Mouse (Mus musculus) limb, embryonic 14.5 days (tissue): Measurements from ENCODE around the gene Zfp219. TPM values are rescaled to one million over a fixed set of nuclear protein-coding genes. Genes with fewer than 3 reads are reported as not detected.

Experiments used
- ATAC-seq: fragments of 200-750 bp; cut with Nextera tagmentation; 2 replicates; pipeline ENCODE4 v1.8.0; 2017; ENCODE audit warnings: low read depth, moderate number of reproducible peaks, moderate TSS enrichment; ENCODE audit not compliant: low FRiP score
- DNase-seq: peaks from one replicate; pipeline ENCODE4 v3.0.0-alpha.2; 2015; ENCODE audit warnings: low spot score
- H3K27ac ChIP-seq: fragments of 300-500 bp; sonication (generic); replicated peaks from 2 replicates; pipeline ENCODE4 v1.5.1; 2014; ENCODE audit warnings: low read depth, mild to moderate bottlenecking, low read length, moderate library complexity, mixed read lengths
- H3K27me3 ChIP-seq: fragments of 300-500 bp; sonication (generic); 2 replicates; pipeline ENCODE4 v1.6.1; 2014; ENCODE audit warnings: low read length, mixed read lengths; ENCODE audit not compliant: control insufficient read depth, insufficient read depth
- H3K36me3 ChIP-seq: fragments of 300-500 bp; sonication (generic); 2 replicates; pipeline ENCODE4 v1.6.1; 2014; ENCODE audit warnings: mild to moderate bottlenecking, low read length, moderate library complexity, mixed read lengths; ENCODE audit not compliant: control insufficient read depth, insufficient read depth
- H3K4me1 ChIP-seq: fragments of 300-500 bp; sonication (generic); 2 replicates; pipeline ENCODE4 v1.6.1; 2014; ENCODE audit warnings: antibody characterized with exemption, low read length, mixed read lengths; ENCODE audit not compliant: control insufficient read depth, insufficient read depth
- H3K4me2 ChIP-seq: fragments of 300-500 bp; sonication (generic); replicated peaks from 2 replicates; pipeline ENCODE4 v1.6.1; 2014; ENCODE audit warnings: low read depth, mild to moderate bottlenecking, low read length, moderate library complexity; ENCODE audit not compliant: severe bottlenecking
- H3K4me3 ChIP-seq: fragments of 300-500 bp; sonication (generic); replicated peaks from 2 replicates; pipeline ENCODE4 v1.5.1; 2014; ENCODE audit warnings: low read length
- H3K9ac ChIP-seq: fragments of 300-500 bp; sonication (generic); 2 replicates; pipeline ENCODE4 v1.6.1; 2014; ENCODE audit warnings: mild to moderate bottlenecking, low read depth, low read length, moderate library complexity; ENCODE audit not compliant: severe bottlenecking
- H3K9me3 ChIP-seq: fragments of 300-500 bp; sonication (generic); 2 replicates; pipeline ENCODE4 v1.6.1; 2016; ENCODE audit warnings: low read length; ENCODE audit not compliant: control insufficient read depth
- POLR2A ChIP-seq: fragments of 200-500 bp; IDR thresholded peaks from 2 replicates; pipeline ENCODE4 v1.8.0; 2012; ENCODE audit warnings: inconsistent platforms, mild to moderate bottlenecking, moderate library complexity, borderline replicate concordance; ENCODE audit not compliant: insufficient read depth, insufficient read length; ENCODE audit errors: extremely low read depth
- WGBS: fragments of 180-500 bp; shearing (Covaris S2); extraction: QIAGEN DNeasy Blood & Tissue Kit; methylation state at CpG from one replicate; pipeline ENCODE4 v1.1.7; 2014; 5-methylcytosine and 5-hydroxymethylcytosine counted together
- polyA plus RNA-seq, 2 experiments: library from polyadenylated mRNA; depleted of rRNA in 1 of 2; stranded (reverse) in 1 of 2; unstranded in 1 of 2; fragments of >200 nt; fragmentation: Nextera tagmentation in 1 of 2; extraction: Ambion mirVana in 1 of 2; gene quantifications; 2 replicates each; pipeline versions ENCODE4 v1.2.1 to v1.2.3; 2012 to 2014

Gene Zfp219
- polyA plus RNA-seq, 2 experiments, result 30.3 to 89.4 TPM

- peak; percentile 10; the same call in 1 of the 2 replicates for ATAC-seq
- Histone ChIP-seq H3K9me3 (no peaks in the 10 kb centered on the region), H3K36me3 (peaks cover 31% of the 10 kb centered on the region), H3K4me1 (peaks cover 29% of the 10 kb centered on the region), H3K27me3 (no peaks in the 10 kb centered on the region), H3K27ac (no peak overlapping the region), H3K4me3 (no peak overlapping the region), H3K4me2 (peak overlapping the region; percentile 39), H3K9ac (0 out of 2 replicates have a peak overlapping the region, but pooled peaks have one; percentile 2)
- DNase-seq, result peak; percentile 32
- 8% methylated on average over 9 of the region's 9 CpGs for WGBS
- TF ChIP-seq POLR2A, result no peak
Observed at GRCm38 (mm10) chr14:52010446-52011111, 10.0 kb downstream of the Zfp219 start.

GRCm38 (mm10) chr14:52009841-52010240, 10.7 kb downstream of the Zfp219 start:
- H3K4me2 ChIP-seq, result no peak overlapping the region; the same call in 1 of the 2 replicates

DNA sequence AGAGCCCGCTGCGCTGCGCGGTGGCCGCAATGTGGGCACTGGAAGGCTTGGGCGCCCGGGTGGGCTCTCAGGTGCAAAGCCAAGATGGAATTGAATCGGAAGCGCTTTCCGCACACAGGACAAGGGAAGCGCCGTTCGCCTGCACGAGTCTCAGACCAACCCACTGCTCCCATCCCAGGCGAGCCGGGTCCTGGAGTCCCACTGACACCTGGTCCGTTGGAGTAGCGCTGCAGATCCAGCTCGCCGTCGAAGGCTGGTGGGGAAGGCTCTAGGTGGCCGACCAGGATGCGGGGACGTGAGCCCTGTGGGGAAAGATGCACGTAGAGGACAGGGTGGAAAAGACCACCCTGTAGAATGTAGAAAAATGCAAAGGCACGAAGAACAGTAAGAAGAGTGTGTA, 11.2 kb downstream of the Zfp219 start:
- peaks cover 25% of the 10 kb centered on the region for H3K4me1 ChIP-seq
- no peak overlapping the region for H3K9ac ChIP-seq
- peak overlapping the region; percentile 21 for H3K4me2 ChIP-seq
- DNase-seq (no peak), ATAC-seq (no peak)
- TF ChIP-seq POLR2A, result no peak
- no peaks in the 10 kb centered on the region for H3K9me3 ChIP-seq
- 59% methylated on average over 26 of the region's 26 CpGs for WGBS
- peaks cover 43% of the 10 kb centered on the region for H3K36me3 ChIP-seq
- H3K27ac ChIP-seq, result no peak overlapping the region
- H3K4me3 ChIP-seq, result no peak overlapping the region
- no peaks in the 10 kb centered on the region for H3K27me3 ChIP-seq

More at GRCm38 (mm10) chr14:52009841-52010240, 10.7 kb downstream of the Zfp219 start:
- no peak for TF ChIP-seq POLR2A
- peaks cover 25% of the 10 kb centered on the region for H3K4me1 ChIP-seq
- WGBS, result 67% methylated on average over 6 of the region's 6 CpGs
- H3K4me3 ChIP-seq, result no peak overlapping the region
- H3K36me3 ChIP-seq, result peaks cover 38% of the 10 kb centered on the region
- no peak overlapping the region for H3K9ac ChIP-seq
- no peak for ATAC-seq
- H3K9me3 ChIP-seq, result no peaks in the 10 kb centered on the region
- DNase-seq, result no peak
- H3K27me3 ChIP-seq, result no peaks in the 10 kb centered on the region
- no peak overlapping the region for H3K27ac ChIP-seq

DNA sequence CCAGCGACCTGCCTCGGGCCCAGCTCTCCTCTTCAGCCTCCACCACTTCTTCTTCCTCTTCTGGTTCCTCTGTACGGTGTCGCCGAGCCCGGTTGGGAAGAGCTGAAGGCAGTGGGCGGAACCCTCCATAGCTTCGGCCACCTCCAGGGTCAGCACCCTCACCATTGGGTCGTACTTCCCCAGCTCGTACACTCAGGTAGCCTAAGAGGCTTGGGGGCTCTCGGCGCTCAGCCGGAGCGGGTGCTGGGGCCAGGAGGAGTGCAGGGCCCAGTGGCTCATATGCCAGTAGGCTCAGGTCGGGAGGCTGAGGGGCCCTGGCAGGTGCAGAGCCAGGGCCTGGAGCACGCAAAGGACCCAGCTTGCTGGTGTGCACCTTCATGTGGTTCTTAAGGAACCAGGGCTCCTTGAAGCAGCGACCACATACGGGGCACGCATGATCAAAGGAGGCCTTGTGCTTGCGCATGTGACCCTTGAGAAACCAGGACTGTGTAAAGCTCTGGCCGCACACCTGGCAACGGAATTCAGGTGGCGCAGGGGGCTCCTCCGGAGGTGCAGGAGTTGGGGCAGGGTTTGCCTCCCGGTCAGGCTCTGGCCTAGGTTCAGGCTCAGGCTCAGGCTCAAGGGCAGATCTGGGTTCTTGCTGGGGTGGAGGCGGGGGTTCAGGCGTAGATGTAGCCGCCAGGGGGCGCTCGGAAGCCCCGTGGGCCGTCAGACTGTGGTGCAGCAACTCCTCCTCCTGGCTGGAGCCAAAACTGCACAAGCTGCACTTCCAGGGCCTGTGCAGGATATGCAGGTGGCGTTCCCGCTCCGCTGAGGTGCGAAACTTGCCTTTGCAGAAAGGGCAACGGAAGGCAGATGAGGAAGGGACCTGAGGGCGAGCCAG, 12.0 kb downstream of the Zfp219 start:
- Histone ChIP-seq H3K36me3 (peaks cover 51% of the 10 kb centered on the region), H3K27me3 (no peaks in the 10 kb centered on the region), H3K4me1 (peaks cover 24% of the 10 kb centered on the region), H3K4me2 (peak overlapping the region; percentile 21), H3K9me3 (no peaks in the 10 kb centered on the region), H3K9ac (no peak overlapping the region), H3K27ac (no peak overlapping the region), H3K4me3 (no peak overlapping the region)
- 57% methylated on average over 37 of the region's 38 CpGs for WGBS
- no peak for TF ChIP-seq POLR2A
- DNase-seq (peak; percentile 75), ATAC-seq (peak; percentile 73)

GRCm38 (mm10) chr14:52006771-52007170, 13.8 kb downstream of the Zfp219 start:
- Histone ChIP-seq H3K4me2 (no peak overlapping the region), H3K4me3 (no peak overlapping the region), H3K4me1 (peaks cover 14% of the 10 kb centered on the region; the same call in 1 of the 2 replicates), H3K9me3 (no peaks in the 10 kb centered on the region), H3K9ac (no peak overlapping the region), H3K27ac (no peak overlapping the region), H3K36me3 (peaks cover 69% of the 10 kb centered on the region), H3K27me3 (no peaks in the 10 kb centered on the region)
- DNase-seq (no peak), ATAC-seq (no peak)
- WGBS, result 96% methylated on average over 21 of the region's 23 CpGs
- TF ChIP-seq POLR2A, result no peak
